Mouse (Mus musculus): ENCODE data around the gene Lsm14a. TPM values are rescaled to one million over a fixed set of nuclear protein-coding genes. Genes with fewer than 3 reads are reported as not detected.

The Lsm14a gene
- polyA plus RNA-seq (2014; fragmentation: Nextera tagmentation; extraction: Ambion mirVana), result 53.8 and 58.6 TPM in 2 replicates

DNA sequence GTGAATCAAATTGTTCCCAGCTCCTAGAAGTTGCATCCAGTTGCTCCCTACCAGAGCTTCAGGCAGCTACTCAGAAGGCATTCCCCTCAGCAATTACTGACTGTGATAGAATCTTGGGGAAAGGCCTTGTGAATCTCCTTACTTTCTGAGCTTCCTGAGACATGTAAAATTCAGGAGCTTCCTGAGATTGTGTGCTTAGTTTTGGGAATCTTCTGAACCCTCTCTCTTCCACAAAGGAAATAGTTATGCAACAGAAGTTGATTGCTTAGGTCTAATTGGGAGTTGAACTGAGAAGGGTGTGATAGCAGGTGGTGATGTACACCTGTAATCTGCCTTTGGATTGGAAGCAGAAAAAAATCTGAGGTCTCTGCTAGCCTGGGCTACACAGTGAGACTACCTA is at the start of gene Lsm14a:
Gene Lsm14a (minus strand): TSS at position 101 of the 400 bp plus-strand sequence.
- Histone ChIP-seq H3K36me3 (ENCODE audit: control insufficient read depth, insufficient read depth, low read length) (no peaks in the 10 kb centered on the region), H3K9me3 (ENCODE audit: control insufficient read depth, low read depth, low read length) (no peaks in the 10 kb centered on the region), H3K27me3 (ENCODE audit: control insufficient read depth, insufficient read depth, low read length) (no peaks in the 10 kb centered on the region), H3K27ac (ENCODE audit: low read length) (no peak within 1 kb of the TSS), H3K4me3 (ENCODE audit: low read depth, low read length) (no peak within 1 kb of the TSS), H3K9ac (replicated peaks; ENCODE audit: low read depth, low read length) (no peak within 1 kb of the TSS), H3K4me2 (replicated peaks; ENCODE audit: low read depth, low read length) (no peak within 1 kb of the TSS), H3K4me1 (ENCODE audit: control insufficient read depth, insufficient read depth, low read length) (peaks cover 9% of the 10 kb centered on the region)
- no peak for ATAC-seq (ENCODE audit: insufficient number of reproducible peaks, insufficient read depth, low FRiP score, low read depth)

DNA sequence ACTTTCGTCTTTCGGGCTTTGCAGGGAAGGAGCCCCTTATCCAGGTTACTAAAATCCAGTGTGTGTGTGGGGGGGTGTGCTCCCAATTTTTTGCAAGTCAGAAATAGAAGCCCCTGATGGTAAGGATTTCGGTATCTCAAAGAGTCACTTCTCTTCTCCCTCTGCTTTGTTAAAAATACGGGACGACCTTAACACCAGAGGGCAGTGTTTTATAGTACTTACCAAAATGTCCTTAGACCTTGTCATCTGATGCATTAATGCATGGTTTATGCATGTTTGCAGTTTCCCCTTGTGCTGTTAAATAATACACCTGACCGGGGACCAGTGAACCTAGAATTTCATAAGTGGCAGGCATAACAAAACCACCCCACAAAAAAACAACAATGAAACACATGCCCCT is 45.8 kb upstream of the Lsm14a start:
- ATAC-seq (ENCODE audit: insufficient number of reproducible peaks, insufficient read depth, low FRiP score, low read depth), result no peak
- H3K27ac ChIP-seq (ENCODE audit: low read length), result no peak overlapping the region
- no peak overlapping the region for H3K9ac ChIP-seq (replicated peaks; ENCODE audit: low read depth, low read length)
- no peak overlapping the region for H3K4me3 ChIP-seq (ENCODE audit: low read depth, low read length)
- 33% methylated on average over 6 of the region's 6 CpGs for WGBS
- no peaks in the 10 kb centered on the region for H3K4me1 ChIP-seq (ENCODE audit: control insufficient read depth, insufficient read depth, low read length)
- H3K4me2 ChIP-seq (replicated peaks; ENCODE audit: low read depth, low read length), result no peak overlapping the region
- H3K9me3 ChIP-seq (ENCODE audit: control insufficient read depth, low read depth, low read length), result no peaks in the 10 kb centered on the region
- H3K36me3 ChIP-seq (ENCODE audit: control insufficient read depth, insufficient read depth, low read length), result no peaks in the 10 kb centered on the region
- H3K27me3 ChIP-seq (ENCODE audit: control insufficient read depth, insufficient read depth, low read length), result no peaks in the 10 kb centered on the region

GRCm38 (mm10) chr7:34433597-34433996 is 40.5 kb upstream of the Lsm14a start:
- no peak for ATAC-seq (ENCODE audit: insufficient number of reproducible peaks, insufficient read depth, low FRiP score, low read depth)
- no peak overlapping the region for H3K4me3 ChIP-seq (ENCODE audit: low read depth, low read length)
- WGBS, result 81% methylated on average over 1 of the region's 1 CpGs
- H3K9me3 ChIP-seq (ENCODE audit: control insufficient read depth, low read depth, low read length), result no peaks in the 10 kb centered on the region
- H3K27me3 ChIP-seq (ENCODE audit: control insufficient read depth, insufficient read depth, low read length), result no peaks in the 10 kb centered on the region
- no peaks in the 10 kb centered on the region for H3K36me3 ChIP-seq (ENCODE audit: control insufficient read depth, insufficient read depth, low read length)
- no peak overlapping the region for H3K27ac ChIP-seq (ENCODE audit: low read length)
- H3K9ac ChIP-seq (replicated peaks; ENCODE audit: low read depth, low read length), result no peak overlapping the region
- H3K4me1 ChIP-seq (ENCODE audit: control insufficient read depth, insufficient read depth, low read length), result no peaks in the 10 kb centered on the region
- no peak overlapping the region for H3K4me2 ChIP-seq (replicated peaks; ENCODE audit: low read depth, low read length)

- ATAC-seq (ENCODE audit: insufficient number of reproducible peaks, insufficient read depth, low FRiP score, low read depth), result no peak
- WGBS, result 64% methylated on average over 2 of the region's 2 CpGs
- H3K4me1 ChIP-seq (ENCODE audit: control insufficient read depth, insufficient read depth, low read length), result no peaks in the 10 kb centered on the region
- no peak overlapping the region for H3K27ac ChIP-seq (ENCODE audit: low read length)
- H3K4me2 ChIP-seq (replicated peaks; ENCODE audit: low read depth, low read length), result no peak overlapping the region
- no peak overlapping the region for H3K4me3 ChIP-seq (ENCODE audit: low read depth, low read length)
- no peaks in the 10 kb centered on the region for H3K27me3 ChIP-seq (ENCODE audit: control insufficient read depth, insufficient read depth, low read length)
- no peak overlapping the region for H3K9ac ChIP-seq (replicated peaks; ENCODE audit: low read depth, low read length)
- no peaks in the 10 kb centered on the region for H3K36me3 ChIP-seq (ENCODE audit: control insufficient read depth, insufficient read depth, low read length)
- H3K9me3 ChIP-seq (ENCODE audit: control insufficient read depth, low read depth, low read length), result no peaks in the 10 kb centered on the region
These were observed 28.1 kb upstream of the Lsm14a start for GRCm38 (mm10) chr7:34421201-34421600.

DNA sequence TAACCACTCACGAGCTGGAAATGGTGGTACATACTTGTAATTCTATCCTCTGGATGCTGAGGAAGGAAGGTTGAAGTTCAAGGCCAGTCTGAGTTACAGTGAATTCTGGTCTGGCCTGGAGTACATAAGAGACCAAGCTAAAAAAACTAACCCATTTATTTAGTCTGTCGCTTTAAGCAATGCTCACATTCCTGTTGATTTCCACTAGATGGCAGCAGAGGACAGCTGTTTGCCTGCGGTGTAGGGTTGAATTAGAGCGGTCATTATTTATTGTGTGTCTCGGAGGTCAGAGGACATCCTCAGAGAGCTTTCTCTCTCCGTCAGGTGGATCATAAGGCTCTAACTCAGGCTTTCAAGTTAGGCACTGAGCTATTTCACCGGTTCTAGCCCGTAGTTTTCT is 14.4 kb upstream of the Lsm14a start:
- Histone ChIP-seq H3K4me3 (ENCODE audit: low read depth, low read length) (no peak overlapping the region), H3K9me3 (ENCODE audit: control insufficient read depth, low read depth, low read length) (no peaks in the 10 kb centered on the region), H3K4me1 (ENCODE audit: control insufficient read depth, insufficient read depth, low read length) (no peaks in the 10 kb centered on the region), H3K4me2 (replicated peaks; ENCODE audit: low read depth, low read length) (no peak overlapping the region), H3K36me3 (ENCODE audit: control insufficient read depth, insufficient read depth, low read length) (no peaks in the 10 kb centered on the region), H3K27ac (ENCODE audit: low read length) (no peak overlapping the region), H3K9ac (replicated peaks; ENCODE audit: low read depth, low read length) (no peak overlapping the region), H3K27me3 (ENCODE audit: control insufficient read depth, insufficient read depth, low read length) (no peaks in the 10 kb centered on the region)
- ATAC-seq (ENCODE audit: insufficient number of reproducible peaks, insufficient read depth, low FRiP score, low read depth), result peak; percentile 67; the same call in 1 of the 2 replicates
- whole genome bisulfite sequencing, result 9% methylated on average over 8 of the region's 8 CpGs

GRCm38 (mm10) chr7:34403876-34404275 is 10.8 kb upstream of the Lsm14a start:
- no peak overlapping the region for H3K4me2 ChIP-seq (replicated peaks; ENCODE audit: low read depth, low read length)
- no peaks in the 10 kb centered on the region for H3K4me1 ChIP-seq (ENCODE audit: control insufficient read depth, insufficient read depth, low read length)
- 63% methylated on average over 11 of the region's 11 CpGs for WGBS
- no peak overlapping the region for H3K9ac ChIP-seq (replicated peaks; ENCODE audit: low read depth, low read length)
- no peak overlapping the region for H3K27ac ChIP-seq (ENCODE audit: low read length)
- H3K4me3 ChIP-seq (ENCODE audit: low read depth, low read length), result no peak overlapping the region
- H3K36me3 ChIP-seq (ENCODE audit: control insufficient read depth, insufficient read depth, low read length), result no peaks in the 10 kb centered on the region
- no peak for ATAC-seq (ENCODE audit: insufficient number of reproducible peaks, insufficient read depth, low FRiP score, low read depth)
- no peaks in the 10 kb centered on the region for H3K27me3 ChIP-seq (ENCODE audit: control insufficient read depth, insufficient read depth, low read length)
- no peaks in the 10 kb centered on the region for H3K9me3 ChIP-seq (ENCODE audit: control insufficient read depth, low read depth, low read length)

DNA sequence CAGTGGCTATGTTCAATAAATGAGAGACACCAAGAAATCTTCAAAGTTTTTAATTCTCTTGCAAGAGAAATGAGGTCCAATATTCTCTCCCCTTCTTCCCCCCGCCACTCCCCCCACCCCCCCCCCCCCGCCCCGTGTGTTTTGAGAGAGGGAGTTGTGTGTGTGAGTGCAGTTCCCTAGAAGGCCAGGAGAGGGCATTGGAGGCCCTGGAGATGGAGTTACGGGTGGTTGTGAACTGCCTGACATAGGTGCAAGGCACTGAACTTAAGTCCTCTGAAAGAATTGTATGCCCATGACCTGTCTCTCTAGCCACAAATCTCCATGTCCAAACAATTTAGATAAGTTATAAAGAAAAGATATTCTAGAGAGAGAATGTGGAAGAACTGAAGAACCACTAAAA is 7.0 kb upstream of the Lsm14a start:
- no peaks in the 10 kb centered on the region for H3K36me3 ChIP-seq (ENCODE audit: control insufficient read depth, insufficient read depth, low read length)
- H3K4me1 ChIP-seq (ENCODE audit: control insufficient read depth, insufficient read depth, low read length), result no peaks in the 10 kb centered on the region
- 39% methylated on average over 2 of the region's 4 CpGs for WGBS
- H3K4me3 ChIP-seq (ENCODE audit: low read depth, low read length), result no peak overlapping the region
- no peak overlapping the region for H3K27ac ChIP-seq (ENCODE audit: low read length)
- H3K4me2 ChIP-seq (replicated peaks; ENCODE audit: low read depth, low read length), result no peak overlapping the region
- H3K27me3 ChIP-seq (ENCODE audit: control insufficient read depth, insufficient read depth, low read length), result no peaks in the 10 kb centered on the region
- no peaks in the 10 kb centered on the region for H3K9me3 ChIP-seq (ENCODE audit: control insufficient read depth, low read depth, low read length)
- no peak overlapping the region for H3K9ac ChIP-seq (replicated peaks; ENCODE audit: low read depth, low read length)
- ATAC-seq (ENCODE audit: insufficient number of reproducible peaks, insufficient read depth, low FRiP score, low read depth), result no peak

GRCm38 (mm10) chr7:34398831-34399230 is 5.7 kb upstream of the Lsm14a start:
- 72% methylated on average over 5 of the region's 5 CpGs for WGBS
- no peak overlapping the region for H3K4me2 ChIP-seq (replicated peaks; ENCODE audit: low read depth, low read length)
- no peak overlapping the region for H3K9ac ChIP-seq (replicated peaks; ENCODE audit: low read depth, low read length)
- H3K4me3 ChIP-seq (ENCODE audit: low read depth, low read length), result no peak overlapping the region
- H3K4me1 ChIP-seq (ENCODE audit: control insufficient read depth, insufficient read depth, low read length), result no peaks in the 10 kb centered on the region
- no peaks in the 10 kb centered on the region for H3K27me3 ChIP-seq (ENCODE audit: control insufficient read depth, insufficient read depth, low read length)
- H3K36me3 ChIP-seq (ENCODE audit: control insufficient read depth, insufficient read depth, low read length), result no peaks in the 10 kb centered on the region
- no peak for ATAC-seq (ENCODE audit: insufficient number of reproducible peaks, insufficient read depth, low FRiP score, low read depth)
- no peaks in the 10 kb centered on the region for H3K9me3 ChIP-seq (ENCODE audit: control insufficient read depth, low read depth, low read length)
- H3K27ac ChIP-seq (ENCODE audit: low read length), result no peak overlapping the region

GRCm38 (mm10) chr7:34396791-34397190 is 3.7 kb upstream of the Lsm14a start:
- Histone ChIP-seq H3K9ac (replicated peaks; ENCODE audit: low read depth, low read length) (no peak overlapping the region), H3K27me3 (ENCODE audit: control insufficient read depth, insufficient read depth, low read length) (no peaks in the 10 kb centered on the region), H3K27ac (ENCODE audit: low read length) (no peak overlapping the region), H3K9me3 (ENCODE audit: control insufficient read depth, low read depth, low read length) (no peaks in the 10 kb centered on the region), H3K36me3 (ENCODE audit: control insufficient read depth, insufficient read depth, low read length) (no peaks in the 10 kb centered on the region), H3K4me1 (ENCODE audit: control insufficient read depth, insufficient read depth, low read length) (no peaks in the 10 kb centered on the region), H3K4me3 (ENCODE audit: low read depth, low read length) (no peak overlapping the region), H3K4me2 (replicated peaks; ENCODE audit: low read depth, low read length) (no peak overlapping the region)
- WGBS, result 79% methylated on average over 3 of the region's 3 CpGs
- ATAC-seq (ENCODE audit: insufficient number of reproducible peaks, insufficient read depth, low FRiP score, low read depth), result no peak
